Mouse (Mus musculus): Measurements from ENCODE around the gene Hnf4a. TPM values are rescaled to one million over a fixed set of nuclear protein-coding genes. Genes with fewer than 3 reads are reported as not detected.
A peak's percentile ranks its signal among the peaks of the same experiment; 100 is the strongest.

Gene Hnf4a
- polyA plus RNA-seq, 1 experiment from 2014 or later: not detected

GRCm38 (mm10) chr2:163464562-163464961 is 42.0 kb upstream of the Hnf4a start:
- H3K4me3 ChIP-seq (ENCODE audit: low read length): no peak overlapping the region
- WGBS: 47% methylated on average over 6 of the region's 6 CpGs
- H3K9me3 ChIP-seq (ENCODE audit: control insufficient read depth, low read length): no peaks in the 10 kb centered on the region
- no peaks in the 10 kb centered on the region for H3K27me3 ChIP-seq (ENCODE audit: control insufficient read depth, insufficient read depth, low read depth, low read length)
- no peak overlapping the region for H3K27ac ChIP-seq (ENCODE audit: low read length)
- ATAC-seq (ENCODE audit: low read depth): no peak
- H3K4me1 ChIP-seq (replicated peaks; ENCODE audit: control insufficient read depth, insufficient read depth, low read length): no peaks in the 10 kb centered on the region
- no peak overlapping the region for H3K9ac ChIP-seq (ENCODE audit: low read length)
- no peak overlapping the region for H3K4me2 ChIP-seq (ENCODE audit: low read depth, low read length)
- H3K36me3 ChIP-seq (ENCODE audit: control insufficient read depth, insufficient read depth, low read length): peaks cover 9% of the 10 kb centered on the region

- H3K4me1 ChIP-seq (replicated peaks; ENCODE audit: control insufficient read depth, insufficient read depth, low read length): peaks cover 7% of the 10 kb centered on the region; the same call in 1 of the 2 replicates
- ATAC-seq (ENCODE audit: low read depth): peak; percentile 87
- WGBS: 38% methylated on average over 8 of the region's 8 CpGs
- H3K4me3 ChIP-seq (ENCODE audit: low read length): no peak overlapping the region
- no peak overlapping the region for H3K9ac ChIP-seq (ENCODE audit: low read length)
- H3K4me2 ChIP-seq (ENCODE audit: low read depth, low read length): no peak overlapping the region
- peaks cover 9% of the 10 kb centered on the region for H3K36me3 ChIP-seq (ENCODE audit: control insufficient read depth, insufficient read depth, low read length)
- H3K9me3 ChIP-seq (ENCODE audit: control insufficient read depth, low read length): no peaks in the 10 kb centered on the region
- no peak overlapping the region for H3K27ac ChIP-seq (ENCODE audit: low read length)
- no peaks in the 10 kb centered on the region for H3K27me3 ChIP-seq (ENCODE audit: control insufficient read depth, insufficient read depth, low read depth, low read length)
Observed at GRCm38 (mm10) chr2:163466771-163467170, 39.8 kb upstream of the Hnf4a start.

GRCm38 (mm10) chr2:163467585-163467984 is 39.0 kb upstream of the Hnf4a start:
- WGBS: 86% methylated on average over 6 of the region's 6 CpGs
- Histone ChIP-seq H3K27ac (ENCODE audit: low read length) (no peak overlapping the region), H3K9me3 (ENCODE audit: control insufficient read depth, low read length) (no peaks in the 10 kb centered on the region), H3K4me3 (ENCODE audit: low read length) (no peak overlapping the region), H3K9ac (ENCODE audit: low read length) (no peak overlapping the region), H3K36me3 (ENCODE audit: control insufficient read depth, insufficient read depth, low read length) (peaks cover 9% of the 10 kb centered on the region), H3K4me1 (replicated peaks; ENCODE audit: control insufficient read depth, insufficient read depth, low read length) (peaks cover 8% of the 10 kb centered on the region; the same call in 1 of the 2 replicates), H3K4me2 (ENCODE audit: low read depth, low read length) (no peak overlapping the region), H3K27me3 (ENCODE audit: control insufficient read depth, insufficient read depth, low read depth, low read length) (no peaks in the 10 kb centered on the region)
- ATAC-seq (ENCODE audit: low read depth): no peak

DNA sequence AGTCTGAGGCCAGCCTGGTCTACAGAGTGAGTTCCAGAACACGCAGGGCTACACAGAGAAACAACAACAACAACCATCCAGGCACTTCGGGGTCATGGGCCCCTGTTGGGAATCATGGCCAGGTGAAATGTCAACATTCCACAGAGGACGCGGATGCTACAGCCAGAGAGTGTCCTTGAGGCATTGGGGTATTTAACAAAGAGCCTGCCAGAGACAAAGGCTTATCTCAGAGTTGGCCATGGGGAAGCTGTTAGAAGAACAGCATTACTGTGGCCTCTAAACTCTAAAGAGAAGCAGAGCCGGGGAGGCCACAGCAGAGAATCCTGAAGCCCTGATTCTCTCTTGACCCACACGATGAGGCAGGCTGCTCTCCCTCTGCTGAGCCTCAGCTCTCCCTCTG is 37.7 kb upstream of the Hnf4a start:
- ATAC-seq (ENCODE audit: low read depth): no peak
- no peak overlapping the region for H3K4me2 ChIP-seq (ENCODE audit: low read depth, low read length)
- H3K9me3 ChIP-seq (ENCODE audit: control insufficient read depth, low read length): no peaks in the 10 kb centered on the region
- H3K4me3 ChIP-seq (ENCODE audit: low read length): no peak overlapping the region
- no peak overlapping the region for H3K9ac ChIP-seq (ENCODE audit: low read length)
- 85% methylated on average over 6 of the region's 6 CpGs for WGBS
- H3K36me3 ChIP-seq (ENCODE audit: control insufficient read depth, insufficient read depth, low read length): peaks cover 9% of the 10 kb centered on the region
- no peaks in the 10 kb centered on the region for H3K27me3 ChIP-seq (ENCODE audit: control insufficient read depth, insufficient read depth, low read depth, low read length)
- no peak overlapping the region for H3K27ac ChIP-seq (ENCODE audit: low read length)
- peaks cover 8% of the 10 kb centered on the region; the same call in 1 of the 2 replicates for H3K4me1 ChIP-seq (replicated peaks; ENCODE audit: control insufficient read depth, insufficient read depth, low read length)

DNA sequence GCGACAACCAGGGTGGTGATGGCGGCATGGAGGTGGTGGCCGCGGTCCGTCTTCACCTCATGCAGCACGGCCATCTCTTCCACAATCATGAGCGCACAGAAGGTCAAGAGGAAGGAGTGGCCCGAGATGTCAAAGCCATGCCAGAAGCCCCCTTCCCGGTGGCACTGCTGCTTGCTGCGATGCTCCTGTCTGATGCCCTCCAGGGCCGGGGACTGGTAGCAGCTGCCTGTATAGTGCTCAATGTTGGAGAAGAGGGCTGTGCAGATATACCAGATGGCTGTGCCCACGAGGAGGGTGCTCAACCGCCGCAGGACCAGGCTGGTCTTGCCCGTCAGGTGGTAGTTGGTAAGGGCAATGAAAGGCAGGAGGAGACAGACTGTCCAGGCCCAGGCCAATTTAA is 36.9 kb upstream of the Hnf4a start:
- Histone ChIP-seq H3K36me3 (ENCODE audit: control insufficient read depth, insufficient read depth, low read length) (peaks cover 9% of the 10 kb centered on the region), H3K27me3 (ENCODE audit: control insufficient read depth, insufficient read depth, low read depth, low read length) (no peaks in the 10 kb centered on the region), H3K9ac (ENCODE audit: low read length) (no peak overlapping the region), H3K4me1 (replicated peaks; ENCODE audit: control insufficient read depth, insufficient read depth, low read length) (peaks cover 8% of the 10 kb centered on the region; the same call in 1 of the 2 replicates), H3K9me3 (ENCODE audit: control insufficient read depth, low read length) (no peaks in the 10 kb centered on the region), H3K4me3 (ENCODE audit: low read length) (no peak overlapping the region), H3K4me2 (ENCODE audit: low read depth, low read length) (no peak overlapping the region), H3K27ac (ENCODE audit: low read length) (no peak overlapping the region)
- 90% methylated on average over 15 of the region's 15 CpGs for WGBS
- ATAC-seq (ENCODE audit: low read depth): no peak

DNA sequence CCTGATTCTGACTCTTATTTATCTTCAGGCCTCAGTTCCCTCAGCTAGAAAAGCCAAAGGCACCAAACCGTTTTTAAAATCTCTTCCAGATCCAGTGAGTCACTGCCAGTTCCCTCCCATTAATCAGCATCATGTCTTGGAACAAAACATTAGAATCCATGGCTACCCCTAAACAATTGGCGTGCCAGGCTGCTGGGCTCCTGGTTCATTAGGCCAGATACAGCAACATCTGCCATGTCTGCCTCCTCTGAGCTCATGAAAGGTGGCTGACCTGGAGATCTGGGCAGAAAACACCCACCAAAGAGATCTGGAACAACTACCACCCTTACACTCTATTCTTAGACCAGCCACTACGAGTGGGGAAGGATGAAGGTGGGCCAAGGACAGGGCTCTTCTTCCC is 35.5 kb upstream of the Hnf4a start:
- Histone ChIP-seq H3K9ac (ENCODE audit: low read length) (no peak overlapping the region), H3K36me3 (ENCODE audit: control insufficient read depth, insufficient read depth, low read length) (peaks cover 9% of the 10 kb centered on the region), H3K4me1 (replicated peaks; ENCODE audit: control insufficient read depth, insufficient read depth, low read length) (peaks cover 8% of the 10 kb centered on the region; the same call in 1 of the 2 replicates), H3K9me3 (ENCODE audit: control insufficient read depth, low read length) (no peaks in the 10 kb centered on the region), H3K4me3 (ENCODE audit: low read length) (0 out of 2 replicates have a peak overlapping the region, but pooled peaks have one; percentile 85), H3K4me2 (ENCODE audit: low read depth, low read length) (peak overlapping the region; percentile 78), H3K27ac (ENCODE audit: low read length) (no peak overlapping the region), H3K27me3 (ENCODE audit: control insufficient read depth, insufficient read depth, low read depth, low read length) (no peaks in the 10 kb centered on the region)
- no peak for ATAC-seq (ENCODE audit: low read depth)
- 74% methylated on average over 3 of the region's 3 CpGs for WGBS

GRCm38 (mm10) chr2:163471710-163472465 is 34.7 kb upstream of the Hnf4a start:
- H3K9me3 ChIP-seq (ENCODE audit: control insufficient read depth, low read length): no peaks in the 10 kb centered on the region
- peak overlapping the region; percentile 85 for H3K4me3 ChIP-seq (ENCODE audit: low read length)
- WGBS: 2% methylated on average over 35 of the region's 36 CpGs
- peak overlapping the region; percentile 78 for H3K4me2 ChIP-seq (ENCODE audit: low read depth, low read length)
- H3K36me3 ChIP-seq (ENCODE audit: control insufficient read depth, insufficient read depth, low read length): peaks cover 9% of the 10 kb centered on the region
- no peak; the same call in none of the 2 replicates for ATAC-seq (ENCODE audit: low read depth)
- no peak overlapping the region; the same call in 1 of the 2 replicates for H3K27ac ChIP-seq (ENCODE audit: low read length)
- no peaks in the 10 kb centered on the region for H3K27me3 ChIP-seq (ENCODE audit: control insufficient read depth, insufficient read depth, low read depth, low read length)
- peak overlapping the region; percentile 80 for H3K9ac ChIP-seq (ENCODE audit: low read length)
- H3K4me1 ChIP-seq (replicated peaks; ENCODE audit: control insufficient read depth, insufficient read depth, low read length): peaks cover 8% of the 10 kb centered on the region; the same call in 1 of the 2 replicates

- H3K27ac ChIP-seq (ENCODE audit: low read length): no peak within 1 kb of the TSS; the same call in 1 of the 2 replicates
- peak within 1 kb of the TSS; percentile 80 for H3K9ac ChIP-seq (ENCODE audit: low read length)
- under 1% methylated on average over 20 of the region's 30 CpGs for WGBS
- ATAC-seq (ENCODE audit: low read depth): peak; percentile 96
- peak within 1 kb of the TSS; percentile 85 for H3K4me3 ChIP-seq (ENCODE audit: low read length)
- H3K4me1 ChIP-seq (replicated peaks; ENCODE audit: control insufficient read depth, insufficient read depth, low read length): peaks cover 8% of the 10 kb centered on the region; the same call in 1 of the 2 replicates
- peak within 1 kb of the TSS; percentile 78 for H3K4me2 ChIP-seq (ENCODE audit: low read depth, low read length)
- no peaks in the 10 kb centered on the region for H3K27me3 ChIP-seq (ENCODE audit: control insufficient read depth, insufficient read depth, low read depth, low read length)
- no peaks in the 10 kb centered on the region for H3K9me3 ChIP-seq (ENCODE audit: control insufficient read depth, low read length)
- peaks cover 9% of the 10 kb centered on the region for H3K36me3 ChIP-seq (ENCODE audit: control insufficient read depth, insufficient read depth, low read length)
Observed at GRCm38 (mm10) chr2:163472466-163472851, 34.1 kb upstream of the Hnf4a start, which contains the start of gene Fitm2. Fitm2 (minus strand) TSS chr2:163472629.

- 46% methylated on average over 18 of the region's 18 CpGs for WGBS
- no peak for ATAC-seq (ENCODE audit: low read depth)
- H3K4me1 ChIP-seq (replicated peaks; ENCODE audit: control insufficient read depth, insufficient read depth, low read length): peaks cover 3% of the 10 kb centered on the region; the same call in 1 of the 2 replicates
- no peak overlapping the region for H3K27ac ChIP-seq (ENCODE audit: low read length)
- H3K9ac ChIP-seq (ENCODE audit: low read length): no peak overlapping the region
- H3K4me2 ChIP-seq (ENCODE audit: low read depth, low read length): no peak overlapping the region
- no peaks in the 10 kb centered on the region for H3K9me3 ChIP-seq (ENCODE audit: control insufficient read depth, low read length)
- H3K36me3 ChIP-seq (ENCODE audit: control insufficient read depth, insufficient read depth, low read length): no peaks in the 10 kb centered on the region
- H3K4me3 ChIP-seq (ENCODE audit: low read length): no peak overlapping the region
- H3K27me3 ChIP-seq (ENCODE audit: control insufficient read depth, insufficient read depth, low read depth, low read length): peaks cover 19% of the 10 kb centered on the region
Observed at GRCm38 (mm10) chr2:163480191-163480825, 26.3 kb upstream of the Hnf4a start.

Measured in lung, embryonic 16.5 days (tissue).